ENCODE assay signal across 28 mouse cellular contexts in the genomic region with DNA sequence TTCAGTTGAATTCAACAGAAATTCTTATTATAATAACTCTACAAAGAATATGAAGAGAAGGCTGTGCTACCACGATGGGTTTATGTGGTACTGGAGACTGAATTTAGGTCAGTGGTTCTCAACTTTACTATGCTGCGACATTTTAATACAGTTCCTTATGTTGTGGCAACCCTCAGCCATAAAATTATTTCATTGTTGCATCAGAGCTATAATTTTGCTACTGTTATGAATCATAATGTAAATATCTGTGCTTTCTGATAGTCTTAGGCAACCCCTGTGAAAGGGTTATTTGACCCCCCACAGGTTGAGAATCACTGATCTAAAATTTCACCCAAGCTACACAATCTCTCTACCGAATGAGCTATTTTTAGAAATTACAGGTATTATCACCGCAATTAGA.
"Had no signal": no experiment of that assay in that cellular context is flagged by ENCODE, and none has a peak within 500 bp of the region (broad histone marks: within the 10 kb centered on the region; RNA-seq: fewer than 3 reads in every experiment).

No protein-coding gene starts in this region.

- ATAC-seq: forebrain, embryonic 13.5 days; forebrain, embryonic 14.5 days; forebrain, embryonic 15.5 days; forebrain, embryonic 16.5 days; forebrain, postnatal 0 days had no signal

- H3K4me1 ChIP-seq: forebrain, embryonic 12.5 days; forebrain, embryonic 13.5 days; forebrain, embryonic 15.5 days had no signal

- H3K9ac ChIP-seq: embryonic facial prominence, embryonic 12.5 days; embryonic facial prominence, embryonic 13.5 days; embryonic facial prominence, embryonic 15.5 days; forebrain, embryonic 12.5 days; forebrain, embryonic 13.5 days; forebrain, embryonic 15.5 days; forebrain, postnatal 0 days had no signal

- H3K36me3 ChIP-seq: embryonic facial prominence, embryonic 10.5 days; embryonic facial prominence, embryonic 12.5 days; embryonic facial prominence, embryonic 13.5 days; embryonic facial prominence, embryonic 15.5 days; forebrain, embryonic 10.5 days; forebrain, embryonic 12.5 days; forebrain, embryonic 15.5 days had no signal

- H3K9me3 ChIP-seq: embryonic facial prominence, embryonic 10.5 days; embryonic facial prominence, embryonic 12.5 days; embryonic facial prominence, embryonic 13.5 days; embryonic facial prominence, embryonic 15.5 days; forebrain, embryonic 10.5 days; forebrain, embryonic 12.5 days; forebrain, embryonic 13.5 days; forebrain, embryonic 15.5 days had no signal

- H3K4me2 ChIP-seq: embryonic facial prominence, embryonic 12.5 days; embryonic facial prominence, embryonic 13.5 days; embryonic facial prominence, embryonic 15.5 days; forebrain, embryonic 12.5 days; forebrain, embryonic 13.5 days; forebrain, embryonic 15.5 days had no signal

- H3K4me3 ChIP-seq: embryonic facial prominence, embryonic 10.5 days; embryonic facial prominence, embryonic 12.5 days; embryonic facial prominence, embryonic 13.5 days; embryonic facial prominence, embryonic 15.5 days; erythroblast, embryonic 14.5 days; forebrain, embryonic 10.5 days; forebrain, embryonic 12.5 days; forebrain, embryonic 13.5 days; forebrain, embryonic 15.5 days; gastrocnemius, adult 2 months; heart, adult 2 months had no signal

- H3K27me3 ChIP-seq: embryonic facial prominence, embryonic 12.5 days; embryonic facial prominence, embryonic 13.5 days; embryonic facial prominence, embryonic 15.5 days; forebrain, embryonic 12.5 days; forebrain, embryonic 13.5 days; forebrain, embryonic 15.5 days had no signal

- DNase-seq: cerebellum, adult 8-10 months; cerebellum, adult 9-10 months; cerebellum, adult 9-11 months; cerebellum, postnatal 10 days; cerebellum, postnatal 14 days; cerebellum, postnatal 25 days; cerebellum, postnatal 36 days; embryo, embryonic 11 days; forebrain, postnatal 0 days; gastrocnemius, adult 2 months; gastrocnemius, postnatal 10 days; gastrocnemius, postnatal 14 days; gastrocnemius, postnatal 25 days; gastrocnemius, postnatal 36 days; heart, adult 11 months; heart, adult 18-20 months; heart, adult 2 months had no signal

- H3K27ac ChIP-seq: embryonic facial prominence, embryonic 10.5 days; embryonic facial prominence, embryonic 12.5 days; embryonic facial prominence, embryonic 13.5 days; embryonic facial prominence, embryonic 15.5 days; forebrain, embryonic 10.5 days; forebrain, embryonic 12.5 days; forebrain, embryonic 13.5 days; forebrain, embryonic 15.5 days; gastrocnemius, adult 2 months; heart, adult 2 months had no signal
